Mouse (Mus musculus) spleen, adult 2 months (tissue): Measurements from ENCODE around the gene Camsap2.

Experiments
- CTCF ChIP-seq: fragments of 200-500 bp; IDR thresholded peaks from 2 replicates; pipeline ENCODE4 v1.5.1; 2011; ENCODE audit warnings: mild to moderate bottlenecking, inconsistent platforms; ENCODE audit not compliant: insufficient read depth, insufficient read length, insufficient replicate concordance; ENCODE audit errors: extremely low read depth
- POLR2A ChIP-seq: fragments of 200-500 bp; IDR thresholded peaks from 2 replicates; pipeline ENCODE4 v1.6.1; 2011; ENCODE audit warnings: low read depth, low read length, inconsistent platforms

DNA sequence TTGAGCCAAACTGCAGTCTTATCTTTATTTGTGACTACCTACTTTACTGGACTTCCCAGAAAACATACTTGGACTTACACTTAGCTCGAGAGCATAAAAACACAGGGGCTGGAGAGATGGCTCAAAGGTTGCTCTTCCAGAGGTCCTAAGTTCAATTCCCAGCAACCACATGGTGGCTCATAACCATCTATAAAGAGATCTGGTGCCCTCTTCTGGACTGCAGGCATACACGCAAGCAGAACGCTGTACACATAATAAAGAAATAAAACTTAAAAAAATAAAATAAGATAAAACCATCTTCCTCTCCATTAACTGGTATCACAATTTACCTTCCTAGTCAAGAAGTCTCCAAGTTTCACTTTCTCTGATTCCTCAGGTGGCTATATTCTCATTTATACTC lies 5.4 kb downstream of the Camsap2 start:
- TF ChIP-seq CTCF = no peak
- TF ChIP-seq POLR2A = no peak
